Mouse (Mus musculus) hindbrain, postnatal 0 days (tissue): ENCODE measurements at regions not wholly inside any gene's neighbourhood (a gene's known extent, or its start where the extent isn't known, plus 50 kb on each side); places are given as distances from the start of the nearest gene placed in this dataset.

Experiments
- ATAC-seq: fragments of 200-750 bp; cut with Nextera tagmentation; 2 replicates; pipeline ENCODE4 v1.8.0; 2017; ENCODE audit warnings: mild to moderate bottlenecking, moderate TSS enrichment, moderate library complexity
- DNase-seq: peaks from one replicate; pipeline ENCODE4 v3.0.0-alpha.2; 2015; ENCODE audit warnings: low spot score
- H3K27ac ChIP-seq: fragments of 300-500 bp; sonication (generic); 2 replicates; pipeline ENCODE4 v1.5.1; 2014; ENCODE audit warnings: mild to moderate bottlenecking
- H3K27me3 ChIP-seq: fragments of 300-500 bp; sonication (generic); 2 replicates; pipeline ENCODE4 v1.6.1; 2014; ENCODE audit warnings: low read length, mixed read lengths; ENCODE audit not compliant: insufficient read depth
- H3K36me3 ChIP-seq: fragments of 300-500 bp; sonication (generic); 2 replicates; pipeline ENCODE4 v1.6.1; 2014; ENCODE audit warnings: low read length, mixed read lengths; ENCODE audit not compliant: insufficient read depth
- H3K4me1 ChIP-seq: fragments of 300-500 bp; sonication (generic); 2 replicates; pipeline ENCODE4 v1.6.1; 2014; ENCODE audit warnings: antibody characterized with exemption, low read length, mixed read lengths; ENCODE audit not compliant: insufficient read depth
- H3K4me2 ChIP-seq: fragments of 300-500 bp; sonication (generic); 2 replicates; pipeline ENCODE4 v1.6.1; 2014; ENCODE audit warnings: low read depth, mild to moderate bottlenecking, low read length, moderate library complexity, mixed read lengths
- H3K4me3 ChIP-seq: fragments of 300-500 bp; sonication (generic); 2 replicates; pipeline ENCODE4 v1.5.1; 2014; ENCODE audit warnings: low read length
- H3K9ac ChIP-seq: fragments of 300-500 bp; sonication (generic); replicated peaks from 2 replicates; pipeline ENCODE4 v1.6.1; 2014; ENCODE audit warnings: mild to moderate bottlenecking, low read length, moderate library complexity, mixed read lengths
- H3K9me3 ChIP-seq: fragments of 300-500 bp; sonication (generic); 2 replicates; pipeline ENCODE4 v1.6.1; 2016; ENCODE audit warnings: low read length, mixed read lengths
- CTCF ChIP-seq: IDR thresholded peaks from 2 replicates; pipeline ENCODE4 v1.5.1; 2016; ENCODE audit warnings: antibody characterized with exemption, control low read depth, low read depth
- WGBS: fragments of 180-500 bp; shearing (Covaris S2); extraction: QIAGEN DNeasy Blood & Tissue Kit; methylation state at CpG from one replicate; pipeline ENCODE4 v1.1.7; 2014; 5-methylcytosine and 5-hydroxymethylcytosine counted together

DNA sequence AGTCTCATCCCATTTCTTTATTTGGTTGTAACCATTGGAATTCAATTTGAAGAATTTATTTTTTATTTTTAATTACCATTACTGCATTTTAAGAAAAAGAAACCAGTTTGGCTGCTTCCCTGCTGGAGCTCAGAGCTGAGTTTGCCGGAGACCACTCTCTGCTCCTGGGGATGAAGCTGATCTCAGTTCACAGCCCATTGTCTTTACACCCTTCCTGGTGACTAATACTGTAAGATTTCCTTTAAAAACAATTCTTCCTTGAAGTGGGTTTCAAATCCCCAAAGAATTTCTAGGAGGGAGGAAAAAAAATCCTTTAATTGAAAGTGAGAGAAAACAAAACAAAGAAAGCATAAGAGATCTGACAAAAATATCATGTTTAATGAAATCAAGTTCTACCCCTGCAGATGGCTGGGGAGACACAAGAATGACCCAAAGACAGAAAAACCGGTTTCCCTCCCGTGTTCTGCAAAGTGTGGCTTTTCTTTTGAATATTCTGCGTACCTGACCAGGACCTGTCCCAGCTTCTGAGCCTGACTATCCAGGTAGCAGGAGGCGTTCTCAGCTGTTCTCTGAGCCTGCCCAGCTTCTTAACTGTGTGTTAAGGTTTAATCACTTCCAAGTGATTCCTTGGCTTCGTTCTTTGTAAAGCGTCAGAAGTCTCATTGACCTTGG is 216.1 kb downstream of the Bcl11a start:
- 70% methylated on average over 7 of the region's 7 CpGs for WGBS
- ATAC-seq, result no peak
- H3K4me1 ChIP-seq, result no peaks in the 10 kb centered on the region
- H3K4me2 ChIP-seq, result no peak overlapping the region
- no peaks in the 10 kb centered on the region for H3K9me3 ChIP-seq
- DNase-seq, result no peak
- no peak for TF ChIP-seq CTCF
- H3K27me3 ChIP-seq, result no peaks in the 10 kb centered on the region
- H3K36me3 ChIP-seq, result no peaks in the 10 kb centered on the region
- no peak overlapping the region for H3K4me3 ChIP-seq
- H3K9ac ChIP-seq, result no peak overlapping the region
- no peak overlapping the region for H3K27ac ChIP-seq

DNA sequence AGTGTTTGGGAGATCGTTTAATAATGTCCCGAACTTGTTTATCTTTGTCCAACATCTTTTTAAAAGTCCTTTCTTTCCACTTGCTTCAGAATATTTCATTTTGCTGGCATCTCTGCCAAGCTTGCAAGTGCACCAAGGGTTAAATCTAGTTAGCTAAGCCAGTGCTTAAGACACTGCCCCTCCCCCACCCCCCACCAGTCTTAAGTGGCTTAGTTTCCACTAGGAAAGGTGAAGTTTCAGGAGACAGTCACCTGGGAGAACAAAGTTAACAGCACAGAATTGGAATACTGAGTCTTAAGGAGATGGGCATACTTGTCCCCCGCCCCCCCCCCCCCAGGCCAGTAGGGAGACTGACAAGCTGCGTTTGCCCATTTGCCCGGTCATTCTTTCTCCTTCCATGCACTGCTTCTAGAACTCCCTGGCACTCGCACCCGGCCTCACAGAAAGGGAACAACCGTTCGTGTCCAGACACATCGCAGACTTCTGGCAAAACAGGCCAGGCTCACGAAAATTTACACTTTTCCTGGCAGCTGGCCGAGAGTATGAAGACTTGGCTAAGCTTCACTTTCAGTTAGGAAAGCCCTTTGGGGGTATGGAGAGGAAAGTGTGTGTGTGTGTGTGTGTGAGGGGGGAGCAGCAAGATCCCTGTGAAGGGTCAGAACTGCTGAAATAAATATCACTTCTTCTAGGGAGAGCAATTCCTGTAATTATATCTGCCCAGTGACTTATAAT is 219.2 kb downstream of the Bcl11a start:
- Histone ChIP-seq H3K9ac (no peak overlapping the region), H3K27ac (no peak overlapping the region), H3K4me3 (no peak overlapping the region), H3K27me3 (no peaks in the 10 kb centered on the region), H3K9me3 (no peaks in the 10 kb centered on the region), H3K36me3 (no peaks in the 10 kb centered on the region), H3K4me1 (no peaks in the 10 kb centered on the region), H3K4me2 (no peak overlapping the region)
- no peak for TF ChIP-seq CTCF
- peak; percentile 35; the same call in 1 of the 2 replicates for ATAC-seq
- 30% methylated on average over 12 of the region's 12 CpGs for WGBS
- DNase-seq, result peak; percentile 67

DNA sequence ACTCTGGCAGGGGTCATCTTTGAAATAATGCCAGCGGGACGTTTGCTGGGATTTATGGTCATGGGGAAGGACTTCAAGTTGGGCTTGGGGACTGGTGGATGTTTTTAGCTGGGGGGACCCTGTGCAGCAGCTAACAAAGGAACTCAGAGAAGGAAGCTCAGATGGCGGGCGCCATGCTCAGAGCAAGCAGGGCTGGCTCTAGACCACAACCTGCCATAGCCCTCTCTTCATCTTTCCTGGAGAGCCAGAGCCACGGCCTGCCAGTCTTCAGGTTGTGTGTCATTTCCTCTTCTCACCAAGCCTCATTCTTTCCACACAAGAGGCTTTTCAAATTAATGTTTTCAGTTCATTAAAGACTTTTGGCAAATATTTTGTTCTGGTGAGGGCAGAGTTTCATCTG is 219.9 kb downstream of the Bcl11a start:
- H3K4me2 ChIP-seq, result no peak overlapping the region
- no peaks in the 10 kb centered on the region for H3K27me3 ChIP-seq
- no peaks in the 10 kb centered on the region for H3K9me3 ChIP-seq
- no peak for ATAC-seq
- WGBS, result 49% methylated on average over 5 of the region's 5 CpGs
- H3K36me3 ChIP-seq, result no peaks in the 10 kb centered on the region
- DNase-seq, result no peak
- H3K4me3 ChIP-seq, result no peak overlapping the region
- no peak for TF ChIP-seq CTCF
- no peak overlapping the region for H3K9ac ChIP-seq
- H3K4me1 ChIP-seq, result no peaks in the 10 kb centered on the region
- H3K27ac ChIP-seq, result no peak overlapping the region

DNA sequence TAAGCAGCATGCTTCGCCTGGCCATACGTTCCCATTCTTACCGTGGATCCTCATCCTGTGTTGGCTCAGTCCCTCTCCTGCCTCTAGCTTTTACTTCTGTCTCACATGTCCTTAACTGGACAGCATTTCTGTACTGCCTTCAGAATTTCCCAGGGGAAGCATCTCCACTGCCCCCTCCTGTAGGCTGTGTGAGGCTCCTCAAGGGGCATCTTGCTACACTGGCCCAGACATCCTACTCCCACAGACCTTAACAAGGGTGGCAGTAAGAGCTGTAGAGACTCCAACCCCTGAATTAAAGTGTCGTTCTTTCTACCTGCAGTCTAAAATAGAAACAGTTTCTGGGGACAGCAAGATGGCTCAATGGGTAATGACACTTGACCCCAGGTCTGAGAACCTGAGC is 222.5 kb downstream of the Bcl11a start:
- Histone ChIP-seq H3K4me2 (no peak overlapping the region), H3K4me1 (0 out of 2 replicates have a peak, but pooled peaks cover 5% of the 10 kb centered on the region), H3K36me3 (no peaks in the 10 kb centered on the region), H3K27ac (no peak overlapping the region), H3K9ac (no peak overlapping the region), H3K27me3 (no peaks in the 10 kb centered on the region), H3K4me3 (no peak overlapping the region), H3K9me3 (no peaks in the 10 kb centered on the region)
- TF ChIP-seq CTCF, result no peak
- DNase-seq (no peak), ATAC-seq (no peak)
- 71% methylated on average over 4 of the region's 4 CpGs for WGBS

DNA sequence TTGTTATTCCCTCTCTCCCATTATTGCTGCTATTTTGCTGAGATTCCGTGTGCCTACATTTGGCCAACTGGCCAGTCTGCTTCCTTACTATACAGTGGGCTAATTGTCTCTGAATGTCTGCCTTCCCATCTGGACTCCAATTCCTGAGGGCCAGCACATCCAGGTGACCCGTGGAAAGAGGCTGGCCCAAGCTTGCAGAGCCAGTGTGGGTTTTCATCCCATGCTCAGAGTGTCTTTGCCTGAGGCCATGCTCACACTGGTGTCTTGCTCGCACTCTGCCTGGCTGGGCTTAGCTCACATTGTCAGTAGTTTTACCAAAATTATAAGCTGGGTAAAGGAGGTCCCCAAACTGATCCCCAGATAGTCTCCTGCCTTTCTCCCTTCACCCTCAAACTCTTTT is 223.3 kb downstream of the Bcl11a start:
- no peak for TF ChIP-seq CTCF
- Histone ChIP-seq H3K9ac (no peak overlapping the region), H3K4me2 (no peak overlapping the region), H3K4me3 (no peak overlapping the region), H3K27me3 (no peaks in the 10 kb centered on the region), H3K27ac (no peak overlapping the region), H3K4me1 (0 out of 2 replicates have a peak, but pooled peaks cover 5% of the 10 kb centered on the region), H3K36me3 (no peaks in the 10 kb centered on the region), H3K9me3 (no peaks in the 10 kb centered on the region)
- ATAC-seq, result no peak
- WGBS, result 64% methylated on average over 3 of the region's 3 CpGs
- DNase-seq, result no peak

DNA sequence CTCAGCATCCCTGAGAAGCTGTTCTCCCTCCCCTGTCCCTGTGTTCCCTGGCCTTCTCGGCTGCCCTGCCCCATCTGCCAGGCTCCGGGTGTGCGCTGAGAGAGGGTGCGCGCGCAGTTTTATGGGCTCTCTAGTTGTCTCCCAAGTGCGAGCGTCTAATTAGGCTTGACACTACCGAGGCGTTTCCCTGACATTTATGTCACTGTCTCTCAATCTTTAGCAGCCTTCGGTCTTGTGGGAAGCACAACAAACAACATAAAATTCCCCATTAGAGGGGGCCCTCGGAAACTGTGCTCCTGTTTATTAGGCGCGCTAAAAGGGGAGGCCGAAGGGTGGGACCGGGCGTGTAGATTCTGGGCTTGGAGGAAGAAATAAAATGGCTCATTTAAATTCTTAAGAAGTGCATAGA is 227.3 kb downstream of the Bcl11a start:
- Histone ChIP-seq H3K36me3 (no peaks in the 10 kb centered on the region), H3K9ac (no peak overlapping the region), H3K4me1 (0 out of 2 replicates have a peak, but pooled peaks cover 5% of the 10 kb centered on the region), H3K9me3 (no peaks in the 10 kb centered on the region), H3K27me3 (no peaks in the 10 kb centered on the region), H3K27ac (no peak overlapping the region), H3K4me2 (peak overlapping the region; percentile 55), H3K4me3 (peak overlapping the region; percentile 31)
- TF ChIP-seq CTCF, result no peak
- DNase-seq (peak; percentile 76), ATAC-seq (peak; percentile 82)
- WGBS, result 2% methylated on average over 17 of the region's 17 CpGs

DNA sequence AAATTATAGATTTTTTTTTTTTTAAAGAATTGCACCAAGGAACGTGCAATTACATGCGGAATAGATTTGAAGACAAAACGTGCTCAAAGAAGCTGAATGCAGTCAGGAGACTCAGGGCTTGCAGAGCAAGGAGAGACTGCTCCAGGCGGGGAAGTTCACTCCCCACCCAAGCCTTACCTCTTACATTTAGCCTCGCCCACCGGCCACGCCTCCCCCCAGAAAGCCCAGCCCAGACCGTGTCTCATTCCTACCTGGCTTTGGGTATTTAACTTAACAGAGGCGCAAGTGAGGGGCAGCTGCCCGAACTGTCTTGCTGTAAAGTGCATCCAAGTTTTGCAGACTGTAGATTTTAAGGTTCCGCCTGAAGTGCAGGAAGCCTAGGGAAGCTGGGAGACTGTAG is 227.8 kb downstream of the Bcl11a start:
- no peak for ATAC-seq
- WGBS, result 15% methylated on average over 11 of the region's 11 CpGs
- Histone ChIP-seq H3K9me3 (no peaks in the 10 kb centered on the region), H3K4me2 (peak overlapping the region; percentile 55), H3K4me3 (no peak overlapping the region), H3K36me3 (no peaks in the 10 kb centered on the region), H3K4me1 (0 out of 2 replicates have a peak, but pooled peaks cover 5% of the 10 kb centered on the region), H3K27me3 (no peaks in the 10 kb centered on the region), H3K9ac (no peak overlapping the region), H3K27ac (no peak overlapping the region)
- TF ChIP-seq CTCF, result no peak
- no peak for DNase-seq
